Mouse (Mus musculus) MEL-GATA-1-ER (cell line): ENCODE data around the gene Sirpb1c.
"Not testable (repeated sequence)": the region's sequence is repeated elsewhere in the genome, so short reads cannot be mapped to it uniquely, and the experiment has no call there.

Experiments
- DNase-seq: peaks from one replicate; pipeline ENCODE4 v3.0.0-alpha.2; 2012; ENCODE audit warnings: low read depth; ENCODE audit errors: extremely low read depth

Sirpb1c gene

GRCm38 (mm10) chr3:15848280-15848679 is at the start of gene Sirpb1c:
Gene Sirpb1c (minus strand): TSS chr3:15848528.
- DNase-seq: not testable (repeated sequence)

GRCm38 (mm10) chr3:15886380-15886779 is 38.1 kb upstream of the Sirpb1c start:
- DNase-seq: no peak

- not testable (repeated sequence) for DNase-seq
Measured at GRCm38 (mm10) chr3:15855773-15856172, 7.4 kb upstream of the Sirpb1c start.

GRCm38 (mm10) chr3:15849922-15850321 is 1.6 kb upstream of the Sirpb1c start:
- DNase-seq: no peak

GRCm38 (mm10) chr3:15847332-15848047 is 838 bp downstream of the Sirpb1c start:
- DNase-seq: no peak

- DNase-seq: not testable (repeated sequence)
Measured at GRCm38 (mm10) chr3:15773642-15774041, 74.7 kb downstream of the Sirpb1c start.
